Mouse (Mus musculus) CD4-positive, CD25-positive, alpha-beta regulatory T cell, adult 2 months (primary cell): ENCODE results near the gene Ctps.
"Not testable (repeated sequence)": the region's sequence is repeated elsewhere in the genome, so short reads cannot be mapped to it uniquely, and the experiment has no call there.

Experiments used
- DNase-seq: peaks from one replicate; pipeline ENCODE4 v3.0.0-alpha.2; 2012; ENCODE audit warnings: low read depth, low spot score

Gene Ctps

DNA sequence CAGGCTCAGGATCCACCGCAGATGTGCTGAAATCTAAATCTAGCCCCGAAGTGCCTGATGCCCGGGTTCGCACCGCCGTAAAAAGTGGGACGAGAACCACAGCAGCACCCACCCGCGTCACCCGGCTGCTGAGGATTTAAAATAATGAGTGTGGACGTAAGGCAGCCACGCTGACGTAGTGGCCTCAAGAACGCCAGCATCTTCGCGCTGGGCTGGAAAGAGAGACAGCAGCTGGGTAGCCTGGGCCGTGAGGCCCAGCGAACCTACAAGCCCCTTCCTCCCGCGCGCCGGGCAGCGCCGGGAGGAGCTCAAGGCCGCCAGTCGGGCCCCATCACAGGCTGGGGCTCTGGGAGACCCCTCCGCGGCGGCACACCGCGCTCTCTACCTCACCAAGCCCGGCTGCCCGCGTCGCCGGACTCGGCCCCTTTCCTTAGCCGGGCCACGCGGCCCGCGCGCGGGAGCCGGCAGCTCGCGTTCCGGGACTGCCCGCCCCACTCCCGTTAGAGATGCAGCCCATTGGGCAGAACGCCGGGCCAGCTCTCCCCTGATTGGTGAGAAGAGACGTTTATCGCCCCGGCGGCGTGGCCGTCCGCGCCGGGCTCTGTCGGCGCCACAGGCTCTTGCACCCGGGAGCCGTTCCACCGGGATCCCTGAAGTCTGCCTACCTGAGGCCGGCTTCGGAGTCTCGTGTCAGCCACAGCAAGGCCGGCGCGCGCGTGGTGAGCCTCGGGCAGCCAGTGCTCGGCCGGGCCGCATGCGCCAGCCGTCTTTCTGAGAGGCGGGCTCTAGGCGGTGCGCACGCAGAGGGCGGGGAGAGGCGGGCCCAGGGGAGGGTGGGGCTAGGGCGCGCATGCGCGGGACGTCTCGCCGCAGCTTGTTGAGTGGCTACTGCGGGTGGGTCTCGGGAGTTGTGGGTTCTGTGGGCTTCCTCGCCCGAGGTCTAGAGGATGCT, at the start of gene Ctps:
Gene Ctps, minus strand, starts transcription at position 791 of the 952 bp plus-strand sequence.
- peak; percentile 96 for DNase-seq

DNA sequence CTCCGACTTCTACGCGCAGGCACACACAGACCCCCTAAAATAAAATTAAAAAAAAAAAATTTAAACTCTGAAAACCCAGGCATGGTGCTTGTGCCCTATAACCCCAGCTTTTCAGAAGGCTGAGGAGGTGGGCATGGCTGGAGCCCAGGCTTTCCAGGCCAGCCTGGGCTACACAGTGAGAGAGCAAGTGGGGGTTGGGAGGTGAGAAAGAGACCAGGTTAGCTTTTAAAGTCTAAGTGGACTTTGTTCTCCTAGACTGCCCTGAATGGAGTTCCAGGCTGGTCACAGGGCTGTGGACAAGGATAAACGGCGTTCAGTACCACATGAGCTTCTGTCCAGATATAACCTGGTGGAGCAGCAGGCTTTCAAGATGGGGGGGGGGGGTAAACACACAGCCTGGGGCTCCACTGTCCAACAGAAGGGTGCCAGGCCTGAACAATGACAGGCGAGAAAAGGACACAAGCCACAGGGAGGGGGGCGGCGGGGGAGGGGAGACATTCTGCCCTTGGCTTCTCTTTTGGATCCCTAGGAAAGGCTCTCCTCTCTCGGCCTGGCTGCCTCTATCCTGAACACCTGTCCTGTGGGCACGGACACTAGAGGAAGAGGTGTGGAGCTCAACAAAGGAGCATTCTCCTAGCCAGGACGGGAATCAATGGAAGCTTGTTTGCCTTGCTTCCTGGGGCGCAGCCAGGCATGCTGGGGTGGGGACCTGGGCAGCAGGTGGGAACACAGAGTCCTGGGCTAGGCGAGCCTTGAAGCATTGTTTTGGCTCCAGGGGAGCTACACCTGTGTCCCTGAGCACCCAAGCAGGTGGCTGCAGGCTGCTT, 46.3 kb upstream of the Ctps start:
- DNase-seq = no peak

DNA sequence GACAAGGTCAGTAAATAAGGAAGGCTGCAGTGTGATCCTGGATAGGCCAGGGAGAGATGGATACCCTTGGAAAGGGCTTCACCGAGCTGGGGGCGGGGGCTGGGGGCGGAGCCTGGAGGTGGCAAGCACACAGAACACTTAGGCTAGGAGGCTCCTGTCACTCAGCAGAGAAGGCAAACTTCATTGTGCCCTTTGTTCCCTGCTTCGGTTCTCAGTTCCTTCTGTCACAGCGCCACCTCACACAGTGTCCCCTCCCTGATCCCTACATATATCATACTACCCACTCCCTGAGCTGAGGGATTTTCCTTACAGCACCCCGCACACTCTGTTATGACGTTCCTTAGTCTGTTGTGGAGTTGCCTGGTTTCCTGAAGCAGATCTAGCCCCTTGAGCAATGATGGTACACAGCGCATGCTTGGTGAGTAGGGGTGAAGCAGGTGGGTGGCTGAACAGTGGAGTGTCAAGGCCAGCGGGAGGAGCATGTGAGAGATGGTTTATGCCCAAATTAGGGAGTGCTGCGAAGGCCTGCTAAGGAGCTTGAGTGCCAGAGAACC, 45.5 kb upstream of the Ctps start:
- DNase-seq = peak; percentile 62

DNA sequence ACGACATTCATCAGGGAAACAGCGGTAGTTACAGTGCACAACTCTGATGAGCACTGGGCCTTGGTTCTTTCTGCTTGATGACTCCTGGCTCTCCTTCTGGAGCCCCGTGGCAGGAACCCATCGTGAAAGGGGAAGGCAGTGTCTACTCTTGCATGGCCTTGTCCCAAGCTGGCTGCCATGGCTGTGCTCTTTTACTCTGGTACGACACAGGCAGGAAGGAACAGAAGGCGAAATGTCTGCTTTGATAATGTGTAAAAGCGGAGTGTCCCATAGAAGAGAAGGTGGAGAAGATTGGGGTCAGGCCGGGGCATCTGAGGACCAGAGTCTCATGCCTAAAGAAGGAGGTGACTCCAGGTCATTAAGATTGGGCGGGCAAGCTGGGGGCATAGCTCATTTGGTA, 44.6 kb upstream of the Ctps start:
- peak; percentile 37 for DNase-seq

DNA sequence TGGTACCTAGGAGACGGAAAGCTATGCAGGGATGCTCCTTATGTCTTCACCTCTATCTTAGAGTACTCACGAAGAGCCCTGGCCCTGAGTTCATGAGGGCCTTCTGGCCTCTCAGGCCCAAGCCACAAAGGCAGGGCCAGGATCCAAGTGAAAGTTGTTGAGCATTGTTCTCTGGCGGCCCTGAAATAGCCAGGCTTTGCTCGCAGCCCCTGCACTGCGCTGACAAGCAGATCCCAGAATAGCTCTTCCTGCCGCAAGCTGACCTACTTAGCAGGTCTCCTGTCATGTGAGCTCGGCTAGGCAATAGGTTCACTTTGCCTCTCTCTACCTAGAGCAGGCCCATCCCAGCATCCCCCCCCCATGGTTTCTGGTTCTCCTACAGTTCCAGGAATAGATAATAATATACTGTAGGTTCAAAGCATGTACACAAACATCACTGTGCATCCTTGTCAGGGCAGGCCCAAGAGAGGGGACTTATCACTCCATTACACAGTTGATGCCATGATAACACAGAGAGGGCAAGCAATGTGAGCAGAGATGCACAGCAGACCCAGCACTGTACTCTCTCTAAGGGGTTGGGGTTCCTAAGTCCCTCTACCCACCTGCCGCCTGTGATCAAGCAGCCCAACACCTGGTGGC, 43.7 kb upstream of the Ctps start:
- DNase-seq = peak; percentile 36

DNA sequence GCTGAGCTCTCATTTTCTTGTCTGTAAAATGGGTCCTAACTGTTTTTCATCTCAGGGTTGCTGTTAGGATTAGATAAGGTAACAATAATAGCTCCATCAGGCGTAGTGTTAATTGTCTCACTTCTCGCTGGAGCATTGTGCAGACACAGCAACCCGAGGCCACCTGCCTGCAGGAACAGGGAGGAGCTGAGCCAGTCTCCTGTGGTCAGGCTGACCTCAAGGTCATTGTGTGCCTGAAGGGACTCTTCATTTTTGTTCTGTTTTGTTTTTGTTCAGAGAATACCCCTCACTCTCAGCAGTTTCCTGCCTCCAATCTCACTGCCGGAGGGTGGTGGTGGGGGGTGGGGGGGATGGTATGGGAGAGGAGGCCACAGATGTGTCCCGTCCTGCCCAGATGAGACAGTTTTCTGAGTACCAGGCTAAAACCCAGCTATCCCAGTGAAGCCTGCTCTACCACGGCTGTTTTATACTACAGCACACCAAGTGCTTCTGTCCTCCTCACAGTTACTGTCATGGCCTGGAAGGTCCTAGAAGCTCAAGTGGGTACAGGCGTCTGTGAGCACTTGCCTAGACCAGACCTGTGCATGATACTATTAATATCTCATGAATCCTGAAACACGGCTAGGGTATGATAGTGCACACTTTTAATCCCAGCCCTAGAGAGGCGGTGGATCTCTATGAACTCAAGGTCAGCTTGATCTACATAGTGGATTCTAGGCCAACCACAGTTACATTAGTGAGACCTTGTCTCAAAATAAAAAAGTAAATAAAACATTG, 42.4 kb upstream of the Ctps start:
- DNase-seq = peak; percentile 13

DNA sequence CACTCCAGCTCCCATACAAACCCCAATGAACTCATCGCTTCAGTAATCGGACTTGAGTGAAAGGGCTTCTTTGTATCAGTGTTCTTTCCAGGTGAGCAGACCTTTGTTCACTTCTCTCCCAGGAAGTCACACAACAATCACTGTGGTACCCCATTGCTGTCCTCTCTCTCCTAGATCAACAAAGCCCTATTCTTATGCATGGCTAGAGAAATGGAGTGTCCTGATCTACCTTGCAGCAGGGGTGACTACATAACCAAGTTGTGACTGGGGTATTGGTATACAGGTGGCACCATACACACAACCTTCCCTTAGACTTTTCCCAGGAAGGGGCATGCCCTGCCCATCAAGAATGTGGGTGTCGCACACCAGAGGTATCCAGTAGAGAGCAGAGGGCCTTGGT, 40.9 kb upstream of the Ctps start:
- DNase-seq = no peak

DNA sequence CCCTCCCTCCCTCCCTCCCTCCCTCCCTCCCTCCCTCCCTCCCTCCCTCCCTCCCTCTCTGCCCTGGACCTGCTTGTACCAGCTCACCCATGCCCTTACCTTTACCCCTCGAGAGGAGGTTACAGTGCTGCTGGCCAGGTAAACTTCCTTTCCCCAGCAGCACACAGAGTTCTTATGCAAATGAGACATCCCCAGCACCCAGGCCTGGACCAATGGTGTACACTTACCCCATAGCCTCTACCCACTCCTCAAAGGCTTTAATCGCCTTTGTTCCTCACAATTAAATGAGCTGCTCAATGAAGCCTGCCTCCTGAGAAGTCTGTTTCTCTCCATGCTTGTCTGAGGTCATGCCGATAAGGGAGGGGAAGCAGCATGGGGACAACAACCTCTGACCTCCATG, 36.9 kb upstream of the Ctps start:
- no peak for DNase-seq

DNA sequence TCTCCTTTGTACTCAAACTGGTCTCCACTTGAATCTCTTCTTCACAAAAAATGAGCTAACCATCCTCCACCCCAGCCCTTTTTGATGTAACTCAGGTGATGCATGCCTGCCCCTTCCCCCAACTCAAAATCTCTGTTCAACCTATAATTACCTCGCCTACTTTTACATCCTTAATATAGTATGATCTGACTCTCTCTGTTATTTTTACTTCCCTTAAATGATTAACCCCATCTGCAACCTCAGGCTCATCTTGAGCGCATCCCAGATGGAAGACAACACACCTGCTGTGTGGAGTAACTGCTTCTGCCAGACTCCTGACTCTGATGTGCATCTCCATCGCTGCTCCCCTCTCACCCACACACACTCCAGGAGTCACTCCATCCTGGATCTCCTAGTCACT, 32.6 kb upstream of the Ctps start:
- no peak for DNase-seq

DNA sequence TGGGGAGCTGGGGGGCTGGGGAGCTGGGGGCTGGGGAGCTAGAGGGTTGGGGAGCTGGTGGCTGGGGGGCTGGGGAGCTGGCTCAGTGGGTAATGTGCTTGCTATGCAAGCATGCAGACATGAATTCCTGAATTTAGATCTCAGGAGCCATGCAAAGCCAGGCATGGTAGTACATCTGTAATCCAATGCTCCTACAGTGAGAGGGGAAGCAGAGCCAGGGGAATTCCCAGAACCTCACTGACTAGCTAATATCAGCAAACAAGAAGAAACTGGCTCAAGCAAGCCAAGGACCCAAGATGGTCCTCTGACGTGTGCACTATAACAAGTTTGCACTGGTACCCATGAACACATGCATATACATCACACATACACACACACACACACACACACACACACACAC, 31.7 kb upstream of the Ctps start:
- no peak for DNase-seq

DNA sequence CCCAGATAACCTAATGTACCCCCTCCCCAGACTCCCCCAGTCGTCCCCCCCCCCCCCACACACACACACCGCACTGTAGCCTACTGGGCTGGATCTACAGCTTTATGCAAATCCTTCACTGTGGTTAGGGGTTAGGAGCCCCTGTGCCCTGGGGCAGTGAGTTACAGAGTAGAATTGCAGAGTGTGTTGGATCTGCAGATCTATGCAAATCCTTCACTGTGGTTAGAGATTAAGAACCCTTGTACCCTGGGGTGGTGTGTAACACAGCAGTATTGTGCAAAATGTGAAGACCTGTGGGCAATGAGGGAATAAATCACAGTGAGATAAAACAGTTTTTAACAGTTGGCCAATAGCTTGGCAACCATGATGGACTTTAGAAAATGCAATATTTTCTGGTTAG, 28.8 kb upstream of the Ctps start:
- no peak for DNase-seq

DNA sequence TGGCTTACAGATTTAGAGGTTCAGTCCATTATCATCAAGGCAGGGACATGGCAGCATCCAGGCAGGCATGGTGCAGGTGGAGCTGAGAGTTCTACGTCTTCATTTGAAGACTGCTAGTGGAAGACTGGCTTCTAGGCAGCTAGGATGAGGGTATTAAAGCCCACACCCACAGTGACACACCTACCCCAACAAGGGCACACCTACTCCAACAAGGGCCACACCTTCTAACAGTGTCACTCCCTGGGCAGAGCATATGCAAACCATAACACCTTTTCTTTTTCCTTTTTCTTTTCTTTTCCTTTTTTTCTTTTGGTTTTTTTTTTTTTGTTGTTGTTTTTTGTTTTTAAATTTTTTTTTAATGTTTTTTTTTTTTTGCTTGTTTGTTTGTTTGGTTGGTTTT, 26.1 kb upstream of the Ctps start:
- not testable (repeated sequence) for DNase-seq

DNA sequence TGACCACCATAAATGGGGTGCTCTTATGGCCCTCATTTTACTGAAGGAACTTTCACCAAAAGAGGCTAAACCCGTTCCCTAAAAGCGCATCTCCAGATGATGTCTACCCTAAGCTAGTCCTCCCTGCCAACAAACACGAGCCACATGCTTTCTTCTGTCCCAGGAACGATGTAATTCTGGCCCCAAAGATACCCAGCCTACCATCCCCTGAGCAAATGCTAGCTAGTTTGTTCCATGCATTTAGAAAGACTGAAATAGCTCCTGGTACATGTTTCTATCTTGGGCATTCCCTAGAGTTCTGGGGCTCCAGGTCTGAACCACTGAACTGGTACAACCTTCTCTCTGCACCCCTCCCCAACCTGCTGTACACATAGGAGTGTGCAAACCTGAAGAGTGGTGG, 20.9 kb upstream of the Ctps start:
- no peak for DNase-seq

DNA sequence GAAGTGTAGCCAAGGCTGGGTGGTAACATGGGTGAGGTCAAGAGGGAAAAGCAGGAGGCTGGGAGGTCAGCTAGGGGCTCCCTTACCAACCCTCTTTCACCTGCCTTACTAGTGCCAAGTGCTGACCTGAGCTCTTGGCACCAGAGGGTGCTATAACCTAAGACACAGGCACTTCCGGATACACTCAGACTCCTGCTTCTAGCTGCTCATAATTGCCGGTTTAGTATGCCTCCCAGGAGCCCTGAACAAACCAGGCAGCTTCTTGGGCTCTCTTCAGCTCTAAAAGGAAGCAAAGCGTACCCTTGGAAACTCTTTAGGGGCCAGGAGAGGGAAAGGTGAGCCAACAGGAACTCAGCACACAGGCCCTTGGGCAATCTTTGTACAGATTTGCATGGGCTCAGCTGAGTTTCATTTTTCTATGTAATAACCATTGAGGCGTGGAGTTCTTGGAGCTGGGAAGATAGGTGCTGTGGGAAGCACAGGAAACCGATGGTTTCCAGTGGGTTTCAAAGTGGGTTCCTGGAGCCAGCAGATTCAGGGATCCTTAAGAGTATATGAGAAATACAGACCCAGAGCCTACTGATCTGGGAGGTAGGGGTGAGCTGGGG, 19.8 kb upstream of the Ctps start:
- DNase-seq = peak; percentile 87

DNA sequence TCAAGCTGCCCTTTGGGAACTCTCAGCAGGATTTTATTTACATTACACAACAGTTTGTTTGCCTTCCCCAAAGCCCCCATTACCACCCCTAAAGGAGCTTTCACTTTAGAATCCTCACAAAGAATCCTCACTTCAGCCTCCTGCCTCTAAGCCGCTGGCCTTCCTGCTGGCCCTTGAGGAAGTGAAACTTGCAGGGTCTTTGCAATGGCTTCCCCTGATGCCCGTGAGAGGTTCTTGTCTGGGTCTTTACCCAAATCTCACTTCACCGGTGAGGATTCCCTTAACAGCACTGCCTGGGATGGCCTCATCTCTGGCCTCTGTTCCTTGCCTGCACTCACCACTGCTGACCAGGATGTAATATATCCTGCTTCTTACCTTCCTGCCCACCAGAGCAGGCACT, 19.0 kb upstream of the Ctps start:
- no peak for DNase-seq

DNA sequence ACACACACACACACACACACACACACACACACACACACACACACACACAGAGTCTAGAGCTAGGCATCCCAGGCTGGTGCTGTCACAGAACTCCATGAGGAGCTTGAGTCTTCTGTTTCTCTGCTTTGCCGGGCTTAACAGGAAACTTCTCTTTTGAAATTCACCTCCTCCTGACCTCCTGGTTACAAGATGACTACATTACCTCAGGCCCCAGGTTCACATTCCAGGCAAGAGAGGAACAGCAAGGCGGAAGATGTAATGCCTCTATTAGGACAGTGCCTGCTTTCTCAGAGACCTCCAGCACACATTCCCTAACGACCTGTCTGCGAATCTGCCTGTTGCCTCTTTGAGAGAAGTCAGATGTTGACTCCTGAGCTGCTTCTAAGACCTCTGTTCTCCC, 18.4 kb upstream of the Ctps start, which contains the start of gene Gm8439:
Gene Gm8439, plus strand, starts transcription at position 301 of the 400 bp plus-strand sequence.
- DNase-seq = no peak

DNA sequence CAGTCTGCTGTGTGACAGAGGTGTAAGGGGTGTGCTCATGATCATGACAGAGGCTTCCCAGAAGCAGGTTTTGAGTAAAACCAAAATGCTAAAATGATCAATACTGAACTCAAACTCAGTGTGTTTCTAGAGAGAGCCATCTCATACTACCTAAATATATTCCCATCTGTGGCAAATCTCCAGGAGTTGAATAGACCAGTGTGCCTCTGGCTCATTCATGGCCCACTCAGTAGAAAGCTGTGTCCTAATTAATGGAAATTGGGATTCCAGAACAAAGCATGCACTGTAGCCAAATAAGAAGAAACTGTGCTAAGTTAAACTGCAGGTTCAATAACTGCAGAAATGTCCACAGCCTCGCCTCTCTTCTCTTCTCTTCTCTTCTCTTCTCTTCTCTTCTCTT, 16.9 kb upstream of the Ctps start:
- no peak for DNase-seq

DNA sequence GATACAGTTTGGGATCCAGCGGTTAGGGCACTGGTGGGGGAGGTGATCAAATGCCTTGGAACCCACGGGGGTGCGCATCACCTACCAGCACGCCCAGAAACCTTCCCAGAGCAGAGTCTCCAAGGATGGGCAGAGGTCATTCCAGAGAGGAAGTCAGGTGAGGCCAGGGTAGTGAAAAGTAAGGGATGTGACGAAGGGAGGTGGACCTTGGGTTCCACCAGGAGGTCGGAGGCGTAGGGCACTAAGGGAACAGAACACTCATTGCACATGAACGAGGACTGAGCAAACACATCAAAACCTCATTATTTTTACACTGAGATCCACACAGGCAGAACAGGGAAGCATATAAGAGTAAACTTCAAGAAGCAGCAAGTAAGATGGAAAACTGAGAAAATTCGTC, 11.6 kb upstream of the Ctps start:
- no peak for DNase-seq

DNA sequence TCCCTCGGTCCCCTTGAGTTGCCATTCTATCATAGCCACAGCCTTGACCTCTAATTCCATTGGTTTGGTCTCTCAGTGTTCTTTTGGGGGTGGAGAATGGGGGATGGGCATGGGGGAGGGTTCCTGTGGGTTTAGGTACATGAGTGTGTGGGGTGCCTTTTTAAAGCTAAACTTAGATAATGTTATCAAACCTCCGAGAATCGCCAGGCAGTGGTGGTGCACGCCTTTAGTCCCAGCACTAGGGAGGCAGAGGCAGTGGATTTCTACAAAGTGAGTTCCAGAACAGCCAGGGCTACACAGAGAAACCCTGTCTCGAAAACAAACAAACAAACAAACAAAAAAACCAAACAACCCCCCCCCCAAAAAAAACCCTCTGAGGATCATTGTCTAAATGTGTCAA, 10.8 kb upstream of the Ctps start:
- DNase-seq = no peak

DNA sequence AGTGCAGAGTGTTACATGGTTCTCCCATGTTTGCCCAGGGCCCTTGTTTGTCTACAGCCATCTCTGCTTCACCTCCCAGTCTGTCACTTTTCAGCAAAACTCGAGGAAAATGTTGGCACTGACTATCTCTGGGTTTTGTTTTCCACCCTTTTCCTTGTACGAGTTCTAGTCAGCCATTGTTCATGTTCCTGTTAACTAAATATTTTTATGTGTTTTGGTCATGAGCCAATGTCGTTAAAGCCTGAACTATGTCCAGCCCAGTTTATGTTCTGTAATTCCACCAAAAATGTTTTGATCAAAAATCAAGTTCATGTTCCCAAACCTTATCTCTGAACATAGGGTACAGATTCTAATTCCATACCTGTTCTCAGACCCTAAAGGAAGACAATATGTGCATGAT, 1.6 kb upstream of the Ctps start:
- no peak for DNase-seq

DNA sequence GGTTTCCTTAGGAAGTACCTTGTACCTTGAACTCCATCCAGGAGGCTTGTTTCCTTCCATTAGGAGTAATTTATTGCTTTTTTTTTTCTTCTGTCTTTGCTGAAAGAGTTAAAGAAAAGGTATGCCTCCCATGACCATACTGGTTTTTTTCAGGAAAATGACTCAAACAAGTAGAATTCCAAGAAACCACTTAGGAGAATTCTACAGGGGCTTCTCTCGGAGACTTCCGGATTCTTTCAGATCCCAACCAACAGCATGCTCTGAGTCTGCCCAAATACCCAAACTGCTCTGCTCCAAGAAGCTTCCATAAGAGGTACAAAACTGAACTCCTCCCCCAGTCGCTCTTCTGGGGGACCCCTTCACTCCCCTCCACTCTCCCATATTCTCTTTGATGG, 991 bp upstream of the Ctps start:
- no peak for DNase-seq
